Mouse (Mus musculus) erythroid progenitor cell, adult 5-6 weeks (primary cell): ENCODE data around the gene Olfr1509. TPM values are rescaled to one million over a fixed set of nuclear protein-coding genes. Genes with fewer than 3 reads are reported as not detected.
"Not testable (repeated sequence)": the region's sequence is repeated elsewhere in the genome, so short reads cannot be mapped to it uniquely, and the experiment has no call there.

ENCODE experiments used
- ATAC-seq: replicated peaks from 2 replicates; pipeline ENCODE4 v1.8.0; 2016; ENCODE audit warnings: moderate number of reproducible peaks, mild to moderate bottlenecking, moderate TSS enrichment, inconsistent platforms; ENCODE audit not compliant: poor library complexity, low FRiP score, severe bottlenecking
- total RNA-seq, 2 experiments: library from RNA; stranded (forward) in 1 of 2; stranded (reverse) in 1 of 2; fragments of 150-400 nt in 1 of 2; fragments of 186-747, 209-891 nt in 1 of 2; gene quantifications; 2 replicates each; pipeline versions ENCODE4 v1.2.3 to v1.2.4; 2015 to 2017; ENCODE audit warnings: low replicate concordance in 2 of 2

Gene Olfr1509
- total RNA-seq (2015; ENCODE audit: low replicate concordance) = not detected in 2 replicates
- total RNA-seq (2017; ENCODE audit: low replicate concordance) = not detected in 2 replicates

- no peak for ATAC-seq
These were observed at the start of gene Olfr1509 for GRCm38 (mm10) chr14:52442690-52443089. Gene Olfr1509 (plus strand): TSS chr14:52442990.

DNA sequence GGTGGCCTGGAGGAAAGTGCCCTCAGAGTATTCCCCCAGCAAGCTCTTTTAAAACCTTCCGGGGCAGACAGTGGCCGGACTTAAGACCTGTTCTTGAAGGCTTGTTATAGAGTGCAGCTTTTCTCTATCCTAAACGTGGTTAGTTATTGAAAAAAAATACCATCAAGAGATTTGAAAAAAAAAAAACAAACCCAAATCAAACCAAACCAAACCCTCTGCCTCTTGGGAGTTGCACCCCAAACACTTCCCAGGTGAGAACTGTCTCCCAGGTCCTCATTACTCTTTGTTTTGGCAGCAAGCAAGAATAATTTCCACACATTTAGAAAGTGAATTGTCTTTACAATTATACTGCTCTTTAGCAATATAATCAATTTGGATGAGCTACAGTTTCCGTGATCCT is 45.5 kb upstream of the Olfr1509 start, which contains the start of gene Olfr1511:
Gene Olfr1511 (minus strand): TSS at position 101 of the 400 bp plus-strand sequence.
- ATAC-seq = no peak

GRCm38 (mm10) chr14:52410142-52410919 is 32.5 kb upstream of the Olfr1509 start:
- ATAC-seq = not testable (repeated sequence)

DNA sequence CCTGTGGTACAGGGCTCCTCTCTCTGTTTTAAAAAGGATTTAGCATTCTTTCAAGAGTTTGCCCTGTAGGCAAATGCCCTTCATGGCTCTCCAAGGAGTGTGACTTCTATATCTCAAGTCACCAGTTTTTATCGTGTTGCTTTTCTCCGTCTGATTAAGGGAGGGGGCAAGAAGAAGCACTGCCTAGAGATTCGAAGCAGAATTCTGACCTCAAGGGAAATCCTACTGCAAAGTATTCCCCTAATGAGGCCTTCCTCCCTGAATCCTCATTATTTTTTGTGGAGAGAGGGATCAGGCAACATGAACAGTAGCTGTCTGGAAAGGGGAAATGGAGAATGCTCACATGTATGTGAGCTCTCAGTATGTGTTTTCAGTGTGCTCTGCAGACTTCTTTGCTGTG is 28.5 kb upstream of the Olfr1509 start, which contains the start of gene Olfr1510:
Gene Olfr1510 (minus strand): TSS at position 101 of the 400 bp plus-strand sequence.
- ATAC-seq = no peak

DNA sequence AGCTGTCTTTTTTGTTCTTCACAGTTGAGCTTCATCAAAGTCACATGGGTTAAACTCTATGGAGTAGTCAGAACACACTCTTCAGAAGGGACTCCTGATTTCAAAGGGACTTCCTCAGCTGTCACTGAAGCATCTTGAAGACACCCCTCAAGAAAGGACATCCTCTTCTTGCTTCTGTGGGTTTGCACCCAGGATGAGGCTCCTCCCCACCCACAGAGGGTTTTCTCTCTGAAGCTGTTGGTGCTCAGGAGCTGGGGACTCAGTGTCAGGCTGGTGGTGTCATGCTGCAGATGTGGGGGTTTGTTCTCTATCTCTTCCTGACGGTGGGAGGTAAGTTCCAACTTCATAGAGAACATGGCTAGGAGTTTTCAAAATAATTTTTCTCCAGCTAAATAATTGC is 15.1 kb upstream of the Olfr1509 start:
- ATAC-seq = no peak

DNA sequence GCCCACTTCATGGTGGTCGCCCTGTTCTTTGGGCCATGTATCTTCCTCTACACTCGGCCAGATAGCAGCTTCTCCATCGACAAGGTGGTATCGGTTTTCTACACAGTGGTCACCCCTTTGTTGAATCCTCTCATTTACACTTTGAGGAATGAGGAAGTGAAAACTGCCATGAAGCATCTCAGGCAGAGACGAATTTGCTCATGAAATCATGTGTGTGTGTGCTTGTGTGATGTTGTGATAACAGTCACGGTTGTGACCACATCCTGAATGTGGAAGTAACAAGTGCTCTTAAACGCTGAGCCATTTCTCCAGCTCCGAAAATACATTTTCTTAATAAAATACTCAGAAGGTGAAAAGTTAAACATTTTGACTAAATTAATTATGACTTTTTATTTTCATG is 8.3 kb downstream of the Olfr1509 start:
- ATAC-seq = no peak

GRCm38 (mm10) chr14:52461928-52462327 is 19.1 kb downstream of the Olfr1509 start:
- ATAC-seq = no peak

DNA sequence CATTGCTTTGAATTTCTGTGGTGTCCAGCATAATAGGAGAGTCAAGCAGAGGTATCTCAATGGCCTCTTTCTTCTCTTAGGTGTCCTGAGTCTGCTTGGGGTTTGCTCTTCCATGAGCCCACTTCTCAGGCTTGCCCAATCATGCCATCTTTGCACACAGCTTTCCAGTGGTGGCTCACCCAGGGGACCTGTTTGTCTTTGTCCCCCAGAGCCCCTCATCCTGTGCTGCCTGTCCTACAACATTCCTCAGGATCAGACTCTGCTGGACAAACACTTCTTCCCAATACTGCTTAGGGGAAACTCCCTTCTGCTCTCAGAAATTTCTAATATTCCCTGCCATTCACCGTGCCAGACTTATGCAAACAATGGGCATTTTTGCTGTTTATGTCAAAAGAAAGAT is 22.9 kb downstream of the Olfr1509 start:
- ATAC-seq = no peak

GRCm38 (mm10) chr14:52467395-52467794 is 24.6 kb downstream of the Olfr1509 start, which contains the start of gene Olfr1508:
Gene Olfr1508 (minus strand): TSS chr14:52467495.
- no peak for ATAC-seq

DNA sequence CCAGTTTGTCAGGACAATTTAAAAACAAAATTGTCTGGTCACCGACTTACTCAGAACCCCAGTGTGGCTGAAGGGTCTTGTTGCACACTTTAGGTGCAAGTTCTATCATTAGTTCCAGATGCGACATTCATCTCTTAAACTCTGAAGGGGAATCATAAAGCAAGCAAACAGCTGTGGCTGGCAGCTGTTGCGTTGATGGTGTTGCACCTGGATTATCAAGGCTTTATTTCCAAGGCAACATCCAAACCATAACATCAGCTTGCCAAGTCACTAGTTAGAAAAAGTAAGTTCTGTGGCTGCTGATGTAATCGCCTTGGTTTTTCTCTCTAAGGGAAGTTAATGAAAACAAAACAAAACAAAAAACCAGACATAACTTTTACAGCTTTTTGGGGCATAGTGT is 52.7 kb downstream of the Olfr1509 start, which contains the start of gene Olfr1507:
Gene Olfr1507 (minus strand): TSS at position 234 of the 400 bp plus-strand sequence.
- no peak for ATAC-seq

Other genes starting within 250 kb of the Olfr1509 start
- 84.0 and 91.8 TPM in 2 replicates for gene Supt16, start 245.6 kb upstream of the Olfr1509 start, total RNA-seq (2015; ENCODE audit: low replicate concordance)
- 174 and 231 TPM in 2 replicates for gene Supt16, start 245.6 kb upstream of the Olfr1509 start, total RNA-seq (2017; ENCODE audit: low replicate concordance)
- 53.0 and 95.2 TPM in 2 replicates for gene Chd8, start 185.2 kb upstream of the Olfr1509 start, total RNA-seq (2015; ENCODE audit: low replicate concordance)
- 69.4 and 84.6 TPM in 2 replicates for gene Chd8, start 185.2 kb upstream of the Olfr1509 start, total RNA-seq (2017; ENCODE audit: low replicate concordance)
- gene Tox4, start 163.8 kb upstream of the Olfr1509 start, total RNA-seq (2015; ENCODE audit: low replicate concordance) = 14.7 and 27.0 TPM in 2 replicates
- 20.1 and 20.3 TPM in 2 replicates for gene Tox4, start 163.8 kb upstream of the Olfr1509 start, total RNA-seq (2017; ENCODE audit: low replicate concordance)
- gene Rab2b, start 163.4 kb upstream of the Olfr1509 start, total RNA-seq (2015; ENCODE audit: low replicate concordance) = 5.4 and 6.3 TPM in 2 replicates
- gene Rab2b, start 163.4 kb upstream of the Olfr1509 start, total RNA-seq (2017; ENCODE audit: low replicate concordance) = 2.7 and 9.2 TPM in 2 replicates
- 12.2 and 24.9 TPM in 2 replicates for gene Mettl3, start 137.9 kb upstream of the Olfr1509 start, total RNA-seq (2015; ENCODE audit: low replicate concordance)
- gene Mettl3, start 137.9 kb upstream of the Olfr1509 start, total RNA-seq (2017; ENCODE audit: low replicate concordance) = 22.7 and 38.7 TPM in 2 replicates
- 1.1 TPM in 1 of 2 replicates, not detected in the other for gene Sall2, start 114.2 kb upstream of the Olfr1509 start, total RNA-seq (2015; ENCODE audit: low replicate concordance)
- gene Sall2, start 114.2 kb upstream of the Olfr1509 start, total RNA-seq (2017; ENCODE audit: low replicate concordance) = 0.13 and 0.30 TPM in 2 replicates
- not detected in 2 replicates for gene Olfr1513, start 86.6 kb upstream of the Olfr1509 start, total RNA-seq (2015; ENCODE audit: low replicate concordance)
- gene Olfr1513, start 86.6 kb upstream of the Olfr1509 start, total RNA-seq (2017; ENCODE audit: low replicate concordance) = not detected in 2 replicates
- not detected in 2 replicates for gene Olfr1512, start 63.8 kb upstream of the Olfr1509 start, total RNA-seq (2015; ENCODE audit: low replicate concordance)
- gene Olfr1512, start 63.8 kb upstream of the Olfr1509 start, total RNA-seq (2017; ENCODE audit: low replicate concordance) = not detected in 2 replicates
- not detected in 2 replicates for gene Olfr1511, start 45.6 kb upstream of the Olfr1509 start, total RNA-seq (2015; ENCODE audit: low replicate concordance)
- gene Olfr1511, start 45.6 kb upstream of the Olfr1509 start, total RNA-seq (2017; ENCODE audit: low replicate concordance) = not detected in 2 replicates
- not detected in 2 replicates for gene Olfr1510, start 28.6 kb upstream of the Olfr1509 start, total RNA-seq (2015; ENCODE audit: low replicate concordance)
- gene Olfr1510, start 28.6 kb upstream of the Olfr1509 start, total RNA-seq (2017; ENCODE audit: low replicate concordance) = not detected in 2 replicates
- gene Olfr1508, start 24.5 kb downstream of the Olfr1509 start, total RNA-seq (2015; ENCODE audit: low replicate concordance) = not detected in 2 replicates
- not detected in 2 replicates for gene Olfr1508, start 24.5 kb downstream of the Olfr1509 start, total RNA-seq (2017; ENCODE audit: low replicate concordance)
- not detected in 2 replicates for gene Olfr1507, start 52.8 kb downstream of the Olfr1509 start, total RNA-seq (2015; ENCODE audit: low replicate concordance)
- gene Olfr1507, start 52.8 kb downstream of the Olfr1509 start, total RNA-seq (2017; ENCODE audit: low replicate concordance) = not detected in 2 replicates